Mouse (Mus musculus) ovary, adult 18-20 months (tissue): ENCODE measurements around the gene Wdr5b.

ENCODE experiments used
- DNase-seq: peaks from one replicate; pipeline ENCODE4 v3.0.0; 2022; ENCODE audit warnings: low spot score, mixed read lengths

Wdr5b gene

DNA sequence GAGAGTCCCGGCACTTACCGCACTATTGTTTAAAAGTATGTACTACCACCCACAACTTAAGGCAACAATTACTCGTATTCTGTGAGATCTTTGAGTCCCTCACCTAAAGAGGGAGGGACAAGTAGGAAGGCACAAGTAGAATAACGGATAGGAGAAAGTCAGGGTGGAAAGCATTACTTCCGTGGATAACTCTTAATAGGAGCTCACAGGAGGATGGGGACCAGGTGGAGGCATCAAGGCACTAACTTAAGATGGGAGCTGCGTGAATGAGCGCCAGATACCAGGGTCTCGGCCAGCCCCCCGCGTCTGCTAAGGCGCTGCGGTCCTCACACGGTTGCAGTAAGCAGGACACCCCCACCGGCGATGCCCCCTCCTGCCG is 30.1 kb downstream of the Wdr5b start:
- DNase-seq: no peak

DNA sequence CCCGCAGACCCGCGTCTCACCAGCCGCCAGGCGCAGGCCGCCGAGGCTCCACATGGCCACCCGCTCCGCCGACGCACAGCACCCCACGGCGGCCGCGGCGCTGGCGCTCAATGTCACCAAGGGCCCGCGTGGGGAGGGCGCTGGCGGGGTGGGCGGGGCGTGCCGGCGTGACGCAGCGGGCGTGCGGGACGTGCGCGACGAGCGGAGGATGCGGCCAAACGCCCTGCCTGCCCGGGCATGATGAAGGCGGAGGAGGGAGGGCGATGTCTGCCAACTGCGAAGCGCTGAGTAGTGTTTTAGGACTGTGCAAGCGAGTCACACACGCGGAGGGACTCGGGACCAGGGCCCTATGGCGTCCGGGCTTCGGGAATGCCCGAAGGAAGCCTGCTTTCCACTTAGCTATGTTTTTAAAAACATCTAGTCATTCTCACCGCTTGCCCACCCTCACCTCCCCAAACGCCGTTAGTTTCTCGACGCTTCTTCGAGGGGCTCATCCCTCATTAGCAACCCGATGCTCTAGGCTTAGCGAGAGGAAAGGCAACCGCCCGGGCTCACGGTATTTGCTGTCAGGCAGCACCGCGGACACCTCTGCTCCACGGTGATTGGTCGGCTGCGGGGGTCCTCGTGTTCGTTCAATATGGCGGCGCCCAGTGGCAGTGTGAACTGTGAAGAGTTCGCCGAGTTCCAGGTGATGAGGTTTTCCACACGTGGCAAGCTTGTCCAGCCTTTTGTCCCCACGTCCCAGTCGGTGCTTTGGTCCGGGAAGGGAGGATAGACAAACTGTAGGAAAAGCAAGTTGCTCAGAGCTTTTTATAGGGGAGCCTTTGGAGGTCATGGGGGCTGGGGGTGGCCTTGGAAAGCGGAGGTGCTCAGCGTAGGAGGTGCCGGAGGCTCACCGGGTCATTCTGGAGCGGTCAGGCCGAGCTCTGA is 30.7 kb downstream of the Wdr5b start, which contains the start of the genes Fam162a and Ccdc58:
TSS of gene Fam162a (minus strand) at position 145 of the 930 bp plus-strand sequence.
TSS of gene Ccdc58 (plus strand) at position 236 of the 930 bp plus-strand sequence.
- DNase-seq: peak; percentile 85

GRCm38 (mm10) chr16:36072410-36073011 is 31.5 kb downstream of the Wdr5b start:
- no peak for DNase-seq

DNA sequence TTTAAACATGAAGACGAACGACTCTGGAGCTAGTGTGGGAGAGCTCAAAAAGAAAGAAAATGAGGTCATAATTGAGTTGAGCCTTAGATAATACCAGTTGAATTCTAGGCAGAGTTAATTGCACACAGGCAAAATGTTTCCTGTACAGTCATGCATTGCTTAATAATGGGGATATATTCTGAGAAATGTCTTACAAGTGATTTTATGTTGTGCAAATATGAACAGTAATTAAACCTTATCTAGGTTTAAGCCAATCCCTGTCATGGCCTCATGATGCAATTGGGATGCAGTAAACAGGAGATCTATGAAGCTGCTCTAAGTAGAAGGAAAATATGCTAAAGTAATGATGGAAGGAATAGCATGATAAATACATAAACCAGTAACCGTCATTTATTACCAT is 33.8 kb downstream of the Wdr5b start:
- DNase-seq: no peak

DNA sequence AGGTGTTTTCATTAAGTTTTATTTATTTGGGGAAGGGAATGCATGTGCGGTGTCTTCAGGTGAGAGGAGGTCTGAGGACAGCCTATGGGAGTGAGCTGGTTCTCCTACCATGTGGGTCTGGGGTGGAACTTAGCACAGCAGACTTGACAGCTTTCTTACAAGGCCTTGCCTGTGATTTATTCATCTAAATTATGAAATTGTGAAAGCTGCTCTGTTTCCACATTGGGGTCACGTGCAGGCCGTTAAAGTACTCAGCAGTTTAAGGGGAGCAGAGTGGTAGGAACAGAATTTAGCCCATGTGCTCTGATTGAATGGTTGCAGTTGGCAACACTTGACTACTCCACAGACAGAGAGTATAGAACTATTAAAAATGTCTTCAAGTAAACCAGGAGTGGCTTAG is 38.9 kb downstream of the Wdr5b start:
- no peak for DNase-seq

DNA sequence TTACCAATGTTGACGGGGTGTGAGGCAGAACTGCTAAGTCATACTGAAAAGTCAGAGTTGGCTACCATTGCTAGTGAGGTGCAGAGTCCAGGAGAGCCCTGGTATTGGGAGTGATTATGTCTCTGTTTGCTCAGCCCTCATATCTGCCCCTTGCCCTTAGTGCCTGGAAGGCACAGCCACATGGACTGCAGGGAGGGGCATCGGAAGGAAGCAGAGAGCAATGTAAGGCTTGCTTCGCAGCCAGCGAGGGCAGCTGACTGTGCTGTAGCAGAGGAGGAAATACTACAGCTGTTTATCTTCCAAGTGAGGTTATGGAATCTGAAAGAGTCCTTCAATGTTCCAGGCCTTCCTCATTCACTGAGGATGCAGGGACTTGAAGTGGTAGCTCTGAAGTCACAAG is 46.9 kb downstream of the Wdr5b start:
- no peak for DNase-seq

DNA sequence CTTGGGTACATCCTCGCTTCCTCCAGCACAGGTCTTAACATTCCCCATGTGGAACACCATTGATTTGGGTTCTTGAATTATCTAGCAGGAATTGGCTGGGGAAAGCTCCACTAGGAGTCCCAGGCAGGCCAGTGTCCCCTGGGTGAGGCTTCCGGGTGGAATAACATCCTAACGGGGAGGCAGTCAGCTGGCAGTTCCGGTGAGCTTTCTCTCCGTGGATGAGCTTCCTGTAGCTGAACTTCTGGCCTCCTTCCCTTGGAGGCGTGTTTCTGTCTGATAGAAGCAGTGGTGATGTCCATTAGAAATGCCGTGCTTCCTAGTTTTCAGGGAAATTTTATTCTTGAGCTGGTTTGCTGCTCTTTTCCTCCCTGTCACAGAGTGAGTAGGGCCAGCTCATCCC is 48.1 kb downstream of the Wdr5b start:
- no peak for DNase-seq

GRCm38 (mm10) chr16:36089850-36090616 is 49.0 kb downstream of the Wdr5b start:
- DNase-seq: no peak

DNA sequence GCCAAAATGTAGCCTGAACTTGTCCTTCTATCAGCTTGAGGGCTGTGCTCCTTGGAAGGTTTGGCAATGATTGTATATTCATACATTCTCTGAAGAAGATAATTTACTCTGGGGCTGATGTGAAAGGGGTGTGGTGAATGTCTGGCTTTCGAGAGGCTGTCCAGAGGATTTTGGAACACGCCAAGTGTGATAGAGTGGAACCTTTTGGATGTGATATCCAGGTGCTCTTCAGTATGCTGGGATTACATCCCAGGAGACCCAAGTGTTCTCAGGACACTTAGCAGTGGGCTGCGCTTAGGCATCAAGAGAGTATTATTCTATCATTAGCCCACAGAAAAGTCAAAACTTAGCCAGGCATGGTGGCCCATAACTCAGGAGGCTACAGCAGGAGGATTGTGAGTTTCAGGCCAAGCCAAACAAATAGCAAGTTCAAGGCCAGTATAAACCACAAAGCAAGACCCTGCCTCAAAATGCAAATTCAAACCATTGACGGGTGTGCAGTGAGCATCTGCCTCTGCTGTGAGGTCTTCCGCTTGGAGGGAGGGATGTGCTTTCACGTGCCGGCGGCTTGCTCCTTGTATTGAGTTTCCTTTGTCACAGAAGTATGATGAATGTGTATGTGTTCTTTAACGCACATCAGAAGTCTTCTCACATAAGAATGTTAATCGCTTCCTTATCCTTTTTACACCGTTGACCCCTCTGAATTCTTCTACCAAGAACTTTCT is 50.0 kb downstream of the Wdr5b start:
- DNase-seq: no peak
